Mouse (Mus musculus): ENCODE results near the gene S100z. TPM values are rescaled to one million over a fixed set of nuclear protein-coding genes. Genes with fewer than 3 reads are reported as not detected.
A peak's percentile ranks its signal among the peaks of the same experiment; 100 is the strongest.

The S100z gene
- not detected for polyA plus RNA-seq (2017; shearing (Covaris generic))

DNA sequence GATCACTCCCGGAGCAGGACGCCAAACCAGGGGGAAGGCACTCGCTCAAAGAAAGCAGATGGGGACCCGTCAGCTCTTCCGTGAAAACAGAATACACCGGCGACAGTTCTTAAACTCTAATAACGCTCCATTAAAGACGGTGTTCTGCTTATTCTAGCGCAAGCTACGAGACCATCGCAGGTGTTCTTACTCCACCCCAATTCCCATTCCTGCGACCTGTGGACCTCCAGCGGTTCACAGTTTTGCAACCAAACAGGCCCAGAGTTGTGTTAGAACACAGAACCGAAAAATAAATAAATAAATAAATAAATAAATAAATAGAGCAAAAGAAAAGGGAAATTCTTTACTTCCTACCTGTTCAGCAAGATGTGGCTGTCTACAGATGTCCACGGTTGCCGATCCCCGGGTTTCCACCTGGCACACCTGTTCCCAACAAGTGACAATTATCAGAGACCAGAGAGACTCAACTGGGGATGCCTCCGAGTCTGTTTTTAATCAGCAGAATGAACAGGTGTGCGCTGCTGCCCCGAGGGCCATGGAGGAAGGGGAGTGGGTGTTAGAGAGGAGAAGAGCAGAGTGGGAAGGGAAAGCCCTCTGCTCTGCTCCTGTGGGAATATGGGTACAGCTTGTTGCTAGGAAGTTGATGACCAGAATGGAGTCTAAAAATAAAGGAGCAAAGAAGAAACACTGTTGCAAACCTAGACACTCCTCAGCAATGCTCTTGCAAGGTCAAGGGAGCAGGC lies at the start of gene S100z:
Gene S100z, minus strand, starts transcription at position 51 of the 743 bp plus-strand sequence.
- no peak for ATAC-seq

DNA sequence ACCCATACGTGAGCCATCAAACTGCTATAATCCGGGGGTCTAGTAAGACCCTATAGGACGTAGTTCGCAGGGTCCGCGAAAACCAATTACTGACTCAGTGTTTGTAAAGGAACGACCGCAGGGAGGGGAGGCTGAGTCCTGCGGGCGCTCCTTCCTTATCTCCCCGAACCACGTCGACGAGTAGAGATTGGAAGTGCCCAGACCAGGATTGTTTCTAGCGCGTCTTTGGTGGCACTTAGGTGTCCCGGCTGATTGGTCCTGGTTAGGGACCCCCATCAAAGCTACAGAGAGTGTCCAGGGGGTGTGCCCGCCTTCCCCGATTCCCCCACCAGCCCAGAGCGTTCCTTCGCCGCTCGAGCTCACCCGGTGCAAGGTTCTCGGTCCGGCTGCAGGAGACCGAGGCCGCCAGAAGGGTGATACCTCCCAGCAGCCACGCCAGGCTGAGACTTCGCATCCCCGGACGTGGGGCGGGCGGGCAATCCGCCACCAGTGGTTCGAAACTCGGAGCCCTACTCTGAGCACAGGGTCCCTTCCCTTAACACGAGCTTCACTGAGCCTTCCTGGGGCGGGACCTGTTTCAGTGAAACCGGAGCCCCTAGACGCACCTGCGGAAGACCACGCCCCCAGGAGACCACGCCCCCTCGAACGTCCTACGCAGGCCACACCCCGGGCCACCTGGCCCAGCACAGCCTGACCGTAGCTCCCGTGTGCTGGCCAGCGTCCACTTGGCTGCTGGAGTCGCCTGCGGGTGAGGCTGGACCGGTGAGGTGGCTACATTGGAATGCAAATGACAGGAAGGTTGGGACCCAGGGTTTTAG lies 46.4 kb upstream of the S100z start, which contains the start of gene F2rl1:
Gene F2rl1, minus strand, starts transcription at position 554 of the 818 bp plus-strand sequence.
- peak; percentile 40 for ATAC-seq

- ATAC-seq, result peak; percentile 34
Measured at GRCm38 (mm10) chr13:95524424-95524673, 45.8 kb upstream of the S100z start.

DNA sequence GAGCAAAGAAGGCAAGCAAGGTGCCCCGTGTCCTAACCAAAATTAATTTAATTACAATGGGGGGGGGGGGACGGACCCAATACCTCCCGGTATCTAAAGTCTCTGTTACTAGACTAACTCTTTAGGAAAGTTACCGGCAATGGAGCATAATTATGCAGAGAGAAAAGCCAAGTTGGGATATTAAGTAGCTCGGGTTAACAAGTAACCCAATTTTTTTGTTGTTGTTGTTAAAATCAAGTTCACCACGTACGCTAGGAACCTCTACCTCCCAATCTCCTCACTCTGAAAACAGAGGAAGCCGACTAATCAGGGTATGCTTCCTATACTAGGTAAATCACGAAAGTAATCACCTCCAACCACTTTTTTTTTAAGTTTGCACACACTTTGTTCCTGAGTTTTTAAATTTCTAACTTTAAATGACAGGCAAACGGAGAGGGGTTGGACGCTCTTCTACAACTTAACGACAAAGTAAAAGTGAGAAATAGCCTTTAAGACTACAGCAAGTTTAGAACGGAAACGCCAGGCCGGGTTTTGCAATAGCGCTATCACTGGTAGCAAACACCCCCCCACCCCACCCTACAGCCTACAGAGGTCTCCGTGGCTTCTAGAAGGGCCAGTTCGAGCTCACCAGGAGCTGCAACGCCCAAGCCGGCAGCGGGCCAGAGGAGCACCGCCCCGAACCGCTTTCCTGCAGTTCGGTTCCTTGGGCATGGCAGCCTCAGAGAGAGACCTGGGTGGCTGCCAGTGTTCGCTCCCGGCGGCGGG lies 45.3 kb upstream of the S100z start:
- peak; percentile 17 for ATAC-seq

DNA sequence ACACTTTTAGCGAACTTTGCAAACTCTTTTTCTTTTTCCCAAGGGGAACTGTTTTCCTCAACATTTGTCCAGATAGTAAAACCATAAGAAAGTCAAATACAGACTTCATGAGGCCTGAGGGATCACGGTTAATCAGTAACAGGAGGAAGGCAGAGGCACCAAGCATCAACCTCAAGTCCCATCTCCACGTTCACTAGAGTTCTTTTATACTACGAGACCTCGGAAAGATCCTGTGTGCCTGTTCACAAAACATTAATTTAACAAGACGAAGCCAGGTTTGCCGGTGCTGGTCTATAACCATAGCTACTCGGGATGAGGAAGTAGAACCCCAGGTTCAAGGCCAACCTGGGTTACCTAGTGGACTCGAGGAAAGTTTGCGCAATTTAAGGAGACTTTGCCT lies 43.7 kb upstream of the S100z start:
- no peak for ATAC-seq

DNA sequence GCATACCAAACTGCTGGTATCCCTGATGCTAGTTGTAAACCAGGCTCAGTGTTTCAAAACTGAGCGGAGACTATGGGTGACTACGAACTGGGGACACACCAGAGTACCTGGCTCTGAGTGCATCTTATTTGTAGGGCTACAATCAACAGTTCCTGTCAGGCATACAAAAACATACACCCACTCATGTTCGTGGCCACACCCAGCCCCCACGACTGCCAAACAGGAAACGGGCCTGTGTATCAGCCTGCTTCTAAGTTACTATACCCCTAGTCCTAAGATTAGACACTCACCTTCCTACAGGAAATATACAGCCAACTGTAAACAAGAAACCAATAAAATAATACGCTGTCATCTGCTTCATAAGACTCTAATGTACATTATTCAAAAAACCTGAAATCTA lies 42.5 kb upstream of the S100z start:
- peak; percentile 78 for ATAC-seq

DNA sequence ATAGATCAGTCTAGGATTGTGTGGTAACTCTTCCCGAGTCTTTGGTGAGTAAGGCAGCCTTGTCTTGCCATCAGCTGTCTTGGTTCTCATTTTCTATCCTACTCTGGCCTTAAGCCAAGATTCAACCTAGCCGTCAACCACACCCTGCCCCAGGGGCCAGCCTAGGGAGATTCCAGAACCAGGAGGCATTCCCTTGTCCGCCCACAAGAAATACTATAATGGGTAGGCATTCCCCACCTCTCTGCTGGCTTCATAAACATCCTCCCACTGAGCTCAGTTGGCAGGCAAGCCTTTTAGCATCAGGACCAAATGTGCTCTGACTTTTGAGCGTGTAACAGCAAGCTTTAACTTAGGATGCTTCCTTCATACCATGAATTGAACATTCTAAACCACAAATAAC lies 36.2 kb upstream of the S100z start:
- no peak for ATAC-seq

- ATAC-seq, result no peak
Measured at GRCm38 (mm10) chr13:95510054-95510453, 31.5 kb upstream of the S100z start.

GRCm38 (mm10) chr13:95503279-95503917 lies 24.9 kb upstream of the S100z start:
- no peak for ATAC-seq

DNA sequence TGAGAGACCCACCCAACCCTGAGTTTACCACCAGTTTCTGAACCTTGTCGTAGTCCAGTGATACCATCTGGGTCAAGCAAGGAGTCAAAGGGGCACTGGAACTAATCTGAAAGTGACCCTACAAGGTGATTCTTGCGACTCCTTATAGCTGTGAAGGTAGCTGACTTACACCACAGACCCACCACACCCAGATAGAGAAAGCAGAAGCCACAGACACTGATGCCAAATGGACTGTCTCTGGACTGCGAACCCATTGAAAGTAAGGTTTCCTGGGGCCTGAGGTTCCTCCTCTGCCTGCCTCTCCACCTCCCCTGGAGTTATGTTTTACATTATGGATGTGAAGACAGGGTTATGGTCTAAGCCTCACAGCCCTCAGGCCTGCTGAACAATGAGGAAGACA lies 18.1 kb upstream of the S100z start:
- ATAC-seq, result no peak

GRCm38 (mm10) chr13:95494812-95495211 lies 16.3 kb upstream of the S100z start:
- no peak for ATAC-seq

DNA sequence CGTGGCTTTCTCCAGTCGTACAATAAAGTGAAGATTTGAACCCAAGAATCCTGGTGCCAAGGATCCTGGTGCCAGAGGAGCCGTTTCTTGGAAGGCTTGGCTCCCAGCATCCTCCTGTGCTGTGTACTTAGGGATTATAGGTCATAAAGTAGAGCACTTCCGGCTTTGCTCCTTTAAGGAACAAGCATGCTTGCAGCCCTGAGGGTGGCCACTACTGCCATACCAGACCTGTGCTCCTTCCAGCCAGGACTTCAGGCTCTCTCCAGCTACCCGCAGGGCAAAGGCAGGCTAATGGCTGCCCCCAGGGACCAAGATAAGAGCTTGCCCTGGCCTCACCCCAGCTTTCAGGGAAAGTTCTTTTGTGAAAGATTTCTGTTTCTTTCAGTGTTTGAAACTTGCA lies 14.8 kb upstream of the S100z start:
- no peak for ATAC-seq

DNA sequence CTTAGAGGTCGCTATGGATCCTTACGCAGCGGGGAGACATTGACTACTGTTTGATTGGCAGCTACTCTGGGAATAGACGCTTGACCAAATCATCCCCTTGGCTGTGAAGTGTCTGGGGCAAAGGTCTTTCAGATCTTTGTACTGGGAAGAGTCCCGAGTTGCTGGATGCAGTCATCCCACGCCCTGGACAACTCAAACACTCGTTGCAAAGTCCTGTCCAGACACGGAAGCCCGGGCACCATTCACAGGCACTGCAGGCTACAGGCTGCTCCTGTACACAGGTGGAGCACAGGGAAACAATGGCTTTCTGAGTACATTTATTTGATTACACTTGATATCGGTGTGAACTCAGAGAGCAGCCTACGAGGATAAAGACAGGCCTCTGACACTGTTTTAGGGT lies 12.8 kb upstream of the S100z start:
- ATAC-seq, result no peak

DNA sequence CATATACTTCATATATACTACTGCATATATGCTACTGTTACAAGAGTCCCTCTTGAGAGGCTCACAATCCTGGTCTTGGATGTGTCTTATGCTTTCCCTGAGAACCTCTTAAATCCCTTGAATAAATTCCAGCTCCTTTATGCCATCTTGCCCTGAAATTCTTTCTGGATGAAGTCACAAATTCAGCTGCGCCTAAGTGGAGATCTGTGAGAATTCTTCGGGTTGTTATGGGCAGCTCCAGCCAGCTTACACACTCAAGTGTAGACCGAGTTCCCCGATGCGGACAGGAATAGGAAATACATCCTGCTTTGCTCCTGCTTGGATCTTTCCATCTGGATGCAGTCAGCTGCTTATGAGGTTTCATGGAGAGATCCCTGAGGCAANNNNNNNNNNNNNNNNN lies 6.1 kb upstream of the S100z start:
- no peak for ATAC-seq

DNA sequence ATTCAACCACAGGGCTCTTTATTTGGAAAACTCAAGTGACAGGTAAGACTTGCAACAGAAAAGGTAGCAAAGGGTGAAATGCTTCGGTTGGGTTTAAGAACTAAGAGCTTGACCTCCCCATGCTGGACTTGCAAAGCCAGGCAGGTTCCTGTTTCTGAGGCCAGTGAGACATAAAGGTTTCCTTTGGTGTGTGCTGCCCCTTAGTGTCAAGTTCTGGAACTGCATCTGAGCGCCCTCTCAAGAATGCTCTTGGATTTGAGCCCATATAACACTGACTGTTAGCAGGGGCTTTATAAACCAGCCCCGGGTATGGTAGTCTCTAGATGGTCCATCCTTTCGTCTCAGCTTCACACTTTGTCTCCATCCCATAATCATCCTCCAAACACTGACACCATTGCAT lies 2.9 kb upstream of the S100z start:
- no peak for ATAC-seq

GRCm38 (mm10) chr13:95477173-95477572 lies 1.3 kb downstream of the S100z start:
- no peak for ATAC-seq

DNA sequence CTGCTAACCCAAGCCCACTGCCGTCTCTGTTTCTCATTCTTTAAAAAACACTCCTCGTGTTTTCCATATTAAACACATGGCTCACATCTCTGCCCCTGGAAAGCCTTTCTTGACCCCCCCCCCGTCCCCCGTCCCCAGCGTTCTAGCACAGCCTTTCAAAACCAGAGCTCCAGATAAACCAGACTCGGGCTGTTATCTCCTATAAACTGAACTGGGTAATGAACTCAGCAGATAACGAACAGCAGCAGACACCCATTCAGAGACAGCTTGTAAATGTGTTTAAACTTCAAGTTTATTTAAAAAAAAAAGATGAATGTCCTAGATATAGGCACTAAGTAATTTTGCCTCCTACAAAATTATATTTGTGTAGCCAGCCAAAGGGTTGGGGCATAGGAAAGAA lies 3.4 kb downstream of the S100z start:
- ATAC-seq, result no peak

GRCm38 (mm10) chr13:95474294-95474693 lies 4.2 kb downstream of the S100z start:
- no peak for ATAC-seq

- ATAC-seq, result no peak
Measured at GRCm38 (mm10) chr13:95470970-95471369, 7.6 kb downstream of the S100z start.

- no peak for ATAC-seq
Measured at GRCm38 (mm10) chr13:95451529-95451928, 27.0 kb downstream of the S100z start.

GRCm38 (mm10) chr13:95450636-95451210 lies 27.8 kb downstream of the S100z start:
- ATAC-seq, result no peak

GRCm38 (mm10) chr13:95449730-95450129 lies 28.8 kb downstream of the S100z start:
- ATAC-seq, result peak; percentile 40

GRCm38 (mm10) chr13:95444824-95445223 lies 33.7 kb downstream of the S100z start, which contains the start of gene Crhbp:
Gene Crhbp (minus strand): TSS chr13:95444924.
- ATAC-seq, result no peak
